Mouse (Mus musculus) limb, embryonic 10.5 days (tissue): ENCODE measurements around the gene Ninj1. TPM values are rescaled to one million over a fixed set of nuclear protein-coding genes. Genes with fewer than 3 reads are reported as not detected.

Source experiments
- DNase-seq: peaks from one replicate; pipeline ENCODE4 v3.0.0-alpha.2; 2017; ENCODE audit warnings: low spot score
- H3K27ac ChIP-seq: fragments of 300-500 bp; sonication (generic); 2 replicates; pipeline ENCODE4 v1.5.1; 2016; ENCODE audit warnings: mild to moderate bottlenecking
- H3K27me3 ChIP-seq: fragments of 300-500 bp; sonication (generic); 2 replicates; pipeline ENCODE4 v1.6.1; 2016; ENCODE audit warnings: low read depth, mild to moderate bottlenecking; ENCODE audit not compliant: poor library complexity, severe bottlenecking
- H3K36me3 ChIP-seq: fragments of 300-500 bp; sonication (generic); 2 replicates; pipeline ENCODE4 v1.6.1; 2016; ENCODE audit warnings: mild to moderate bottlenecking, moderate library complexity
- H3K4me1 ChIP-seq: fragments of 300-500 bp; sonication (generic); 2 replicates; pipeline ENCODE4 v1.6.1; 2016
- H3K4me3 ChIP-seq: fragments of 300-500 bp; sonication (generic); 2 replicates; pipeline ENCODE4 v1.5.1; 2016; ENCODE audit warnings: mild to moderate bottlenecking, moderate library complexity
- H3K9me3 ChIP-seq: fragments of 300-500 bp; sonication (generic); replicated peaks from 2 replicates; pipeline ENCODE4 v1.6.1; 2016; ENCODE audit warnings: mild to moderate bottlenecking
- WGBS: fragments of 180-500 bp; shearing (Covaris S2); methylation state at CpG from one replicate; pipeline ENCODE4 v1.1.7; 2016; 5-methylcytosine and 5-hydroxymethylcytosine counted together
- polyA plus RNA-seq: library from polyadenylated mRNA; unstranded; fragments of >200 nt; fragmentation: Nextera tagmentation; extraction: Ambion mirVana; gene quantifications from 2 replicates; pipeline ENCODE4 v1.2.1, GENCODE M21; 2016

Ninj1 gene
- polyA plus RNA-seq: 22.2 and 23.3 TPM in 2 replicates

DNA sequence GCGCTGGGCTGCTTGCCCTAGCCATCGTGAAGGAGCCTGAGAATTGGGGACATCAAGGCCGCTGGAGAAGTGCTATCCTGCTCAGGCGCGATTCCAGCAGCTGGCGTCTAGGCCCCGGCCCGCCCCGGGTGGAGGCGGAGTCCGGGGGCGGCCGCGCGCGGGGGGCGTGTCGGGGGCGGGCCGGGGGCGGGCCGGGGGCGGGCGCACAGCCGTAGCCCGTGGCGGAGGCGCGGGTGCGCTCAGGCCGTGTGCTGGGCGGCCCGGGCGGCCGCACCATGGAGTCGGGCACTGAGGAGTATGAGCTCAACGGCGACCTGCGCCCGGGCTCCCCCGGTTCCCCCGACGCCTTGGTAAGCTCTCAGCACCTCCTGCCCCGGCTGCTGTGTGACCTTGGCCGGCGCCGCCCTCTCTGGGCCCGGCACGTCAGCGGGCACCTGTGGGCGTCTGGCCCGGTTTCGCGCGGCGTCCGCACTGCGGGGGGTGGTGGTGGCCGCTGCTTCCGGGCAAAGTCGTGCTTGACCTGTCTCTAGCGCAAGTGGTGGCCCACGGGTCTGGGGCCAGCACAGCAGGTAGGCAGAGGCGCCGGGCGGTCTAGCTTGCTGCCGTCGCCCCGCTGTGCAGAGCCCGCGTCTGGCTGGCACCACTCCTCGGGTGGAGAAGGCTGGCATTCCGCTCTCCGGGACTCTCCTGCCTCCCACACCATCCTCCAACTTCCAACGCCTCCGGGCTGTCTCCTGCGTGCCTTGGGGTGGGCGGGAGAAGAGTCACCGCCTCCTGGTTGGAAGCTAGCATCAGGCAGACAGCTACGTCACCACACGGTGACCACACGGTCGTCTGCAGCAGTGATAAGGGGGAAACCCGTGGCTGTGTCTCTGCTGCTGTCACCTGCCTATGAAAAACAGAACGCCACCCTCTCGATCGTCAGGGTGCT, at the start of gene Ninj1:
Gene Ninj1, plus strand, starts transcription at position 198 of the 931 bp plus-strand sequence.
- Histone ChIP-seq H3K36me3 (no peaks in the 10 kb centered on the region), H3K9me3 (no peaks in the 10 kb centered on the region), H3K27me3 (0 out of 2 replicates have a peak, but pooled peaks cover 10% of the 10 kb centered on the region), H3K27ac (peak within 1 kb of the TSS; percentile 85), H3K4me3 (peak within 1 kb of the TSS; percentile 83), H3K4me1 (peaks cover 57% of the 10 kb centered on the region)
- whole genome bisulfite sequencing: under 1% methylated on average over 85 of the region's 87 CpGs
- peak; percentile 89 for DNase-seq

DNA sequence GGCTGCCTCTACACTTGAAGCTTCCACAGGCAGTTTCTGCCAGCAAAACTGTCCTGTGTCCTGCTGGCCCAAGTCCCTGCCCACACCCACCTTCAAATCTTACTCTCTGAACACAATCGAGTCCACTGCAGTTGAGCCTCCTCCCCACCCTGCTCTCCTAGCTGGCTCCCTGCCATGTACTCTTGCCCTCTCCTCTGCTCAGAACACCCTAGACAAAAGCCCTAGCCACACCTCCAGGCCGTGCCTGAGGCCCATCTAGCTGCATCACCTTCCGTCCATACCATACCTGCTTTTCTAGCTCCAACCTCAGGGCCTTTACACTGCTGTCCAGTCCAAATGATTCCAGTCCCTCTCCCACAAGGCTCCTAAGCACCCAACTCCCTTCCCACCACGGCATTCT, 46.7 kb upstream of the Ninj1 start:
- Histone ChIP-seq H3K4me1 (no peaks in the 10 kb centered on the region), H3K36me3 (no peaks in the 10 kb centered on the region), H3K9me3 (no peaks in the 10 kb centered on the region), H3K27ac (no peak overlapping the region), H3K27me3 (peaks cover 29% of the 10 kb centered on the region), H3K4me3 (no peak overlapping the region)
- DNase-seq: no peak
- WGBS: 89% methylated on average over 4 of the region's 4 CpGs

DNA sequence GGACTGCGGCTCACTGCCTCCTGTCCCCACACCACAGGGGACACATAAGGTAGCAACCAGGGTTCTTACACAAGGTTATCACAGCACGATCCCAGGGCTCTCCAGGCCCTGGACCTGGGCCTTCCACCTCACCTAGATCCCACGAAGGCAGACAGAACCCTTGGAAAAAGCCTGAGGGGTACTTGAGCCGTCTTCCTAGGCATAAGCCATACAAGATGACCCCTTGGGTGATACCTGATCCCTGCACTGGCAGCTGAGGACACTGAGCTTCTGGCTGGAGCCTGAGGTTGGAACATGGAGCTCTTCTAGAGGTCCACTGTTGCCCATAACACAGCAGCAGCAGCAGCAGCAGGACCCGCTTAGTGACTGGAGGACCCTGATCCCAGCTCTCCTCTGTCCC, 44.9 kb upstream of the Ninj1 start:
- H3K27me3 ChIP-seq: peaks cover 47% of the 10 kb centered on the region
- no peak overlapping the region for H3K27ac ChIP-seq
- 82% methylated on average over 5 of the region's 5 CpGs for WGBS
- H3K36me3 ChIP-seq: no peaks in the 10 kb centered on the region
- H3K4me3 ChIP-seq: no peak overlapping the region
- DNase-seq: no peak
- H3K9me3 ChIP-seq: no peaks in the 10 kb centered on the region
- H3K4me1 ChIP-seq: peaks cover 15% of the 10 kb centered on the region

DNA sequence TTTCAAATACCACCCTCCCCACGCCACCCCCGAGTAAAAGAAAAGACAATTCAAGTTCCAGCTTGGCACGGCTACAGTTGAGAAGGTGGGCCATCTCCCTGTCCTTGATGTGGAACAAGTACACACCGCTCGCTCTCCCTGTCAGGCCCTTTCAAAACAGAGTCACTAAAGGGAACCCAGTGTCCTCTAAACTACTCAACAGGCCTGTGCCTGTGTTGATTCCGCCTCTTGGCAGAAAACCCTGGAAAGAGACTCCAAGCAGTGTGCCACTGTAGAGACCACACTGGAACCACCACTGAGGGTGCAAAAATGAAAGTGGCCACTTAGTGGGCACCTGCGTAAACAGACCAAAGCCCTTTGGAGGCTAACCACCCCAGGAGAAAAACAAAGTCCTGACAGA, 44.0 kb upstream of the Ninj1 start:
- Histone ChIP-seq H3K9me3 (no peaks in the 10 kb centered on the region), H3K4me3 (no peak overlapping the region), H3K27me3 (peaks cover 56% of the 10 kb centered on the region), H3K27ac (no peak overlapping the region), H3K4me1 (peaks cover 24% of the 10 kb centered on the region), H3K36me3 (no peaks in the 10 kb centered on the region)
- no peak for DNase-seq
- 91% methylated on average over 7 of the region's 7 CpGs for WGBS

DNA sequence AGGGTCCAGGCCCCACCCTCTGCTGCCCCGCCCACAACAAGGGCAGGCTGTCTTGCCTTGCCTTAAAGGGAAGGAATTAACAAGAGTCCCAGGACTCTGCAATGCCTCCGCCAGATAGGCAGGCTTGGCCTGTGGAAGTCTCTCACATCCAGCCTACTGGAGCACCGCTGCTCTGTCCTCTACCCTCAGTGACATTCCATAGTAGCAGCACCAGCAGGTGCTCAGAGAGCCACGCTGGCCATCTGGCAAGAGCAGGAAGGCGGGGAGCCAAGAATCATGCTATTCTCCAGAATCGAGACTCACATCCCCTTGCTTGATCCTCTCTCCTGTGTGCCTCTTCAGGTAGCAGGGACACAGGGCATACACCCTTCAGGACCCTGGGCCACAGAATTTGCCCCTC, 42.8 kb upstream of the Ninj1 start:
- H3K4me3 ChIP-seq: no peak overlapping the region
- H3K4me1 ChIP-seq: peaks cover 25% of the 10 kb centered on the region

DNA sequence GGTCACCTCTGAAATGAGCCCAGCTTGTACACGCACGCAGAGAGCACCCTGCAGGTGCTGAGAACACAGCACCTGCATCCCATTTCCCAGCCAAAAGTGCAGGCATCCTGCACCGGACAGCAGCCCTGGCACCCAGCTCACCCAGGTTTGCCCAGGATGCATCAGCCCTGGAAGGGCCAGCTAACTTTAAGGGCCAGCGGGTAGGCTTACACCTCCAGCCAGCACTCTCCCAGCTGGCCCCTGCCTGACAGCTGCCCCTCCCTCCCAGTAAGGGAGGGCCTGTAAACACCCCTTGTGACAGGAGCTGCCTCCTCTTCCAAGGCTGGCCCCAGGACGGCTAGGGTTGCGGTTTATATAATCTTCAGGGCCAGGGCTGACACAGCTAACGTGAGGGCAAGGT, 41.9 kb upstream of the Ninj1 start:
- no peaks in the 10 kb centered on the region for H3K9me3 ChIP-seq
- no peak overlapping the region for H3K27ac ChIP-seq
- no peak overlapping the region for H3K4me3 ChIP-seq
- peaks cover 25% of the 10 kb centered on the region for H3K4me1 ChIP-seq
- H3K36me3 ChIP-seq: no peaks in the 10 kb centered on the region
- peaks cover 77% of the 10 kb centered on the region for H3K27me3 ChIP-seq
- 26% methylated on average over 7 of the region's 7 CpGs for WGBS
- peak; percentile 36 for DNase-seq

More for the DNA sequence above, 42.8 kb upstream of the Ninj1 start:
- Histone ChIP-seq H3K27me3 (peaks cover 68% of the 10 kb centered on the region), H3K36me3 (no peaks in the 10 kb centered on the region), H3K27ac (no peak overlapping the region), H3K9me3 (no peaks in the 10 kb centered on the region)
- DNase-seq: no peak
- 57% methylated on average over 6 of the region's 6 CpGs for WGBS

DNA sequence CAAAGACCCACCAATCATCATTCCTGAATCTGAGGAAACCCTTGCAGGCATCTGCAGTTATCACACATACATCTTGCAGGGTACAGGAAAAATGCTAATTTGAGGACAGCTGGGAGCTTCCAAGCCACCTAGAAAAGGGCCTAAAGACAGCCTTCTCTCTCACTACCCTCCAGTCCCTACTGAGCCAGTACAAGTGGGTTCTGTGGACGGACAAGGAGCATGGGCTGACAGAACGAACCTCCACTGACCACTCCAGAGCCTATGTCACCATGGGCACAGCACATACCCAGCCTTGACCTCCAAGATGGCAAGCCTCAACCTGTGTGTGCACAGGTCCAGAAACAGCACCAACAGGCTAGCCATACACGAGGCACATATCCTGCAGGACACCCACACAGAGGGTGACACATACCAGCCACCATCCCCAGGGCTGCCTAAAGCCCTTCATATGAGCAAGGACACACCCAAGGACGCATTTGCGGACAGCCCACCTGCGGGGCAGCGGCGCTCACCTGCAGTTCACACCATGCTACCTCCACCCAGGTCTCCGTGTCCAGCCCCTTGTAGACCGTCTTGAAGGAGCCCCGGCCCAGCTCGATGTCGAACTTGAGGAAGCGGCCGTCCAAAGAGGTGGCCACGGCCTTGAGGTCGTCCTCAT, 41.1 kb upstream of the Ninj1 start:
- DNase-seq: peak; percentile 53
- peak overlapping the region; percentile 68 for H3K4me3 ChIP-seq
- H3K9me3 ChIP-seq: no peaks in the 10 kb centered on the region
- no peaks in the 10 kb centered on the region for H3K36me3 ChIP-seq
- peaks cover 25% of the 10 kb centered on the region for H3K4me1 ChIP-seq
- 21% methylated on average over 17 of the region's 17 CpGs for WGBS
- H3K27me3 ChIP-seq: peaks cover 85% of the 10 kb centered on the region
- no peak overlapping the region for H3K27ac ChIP-seq

DNA sequence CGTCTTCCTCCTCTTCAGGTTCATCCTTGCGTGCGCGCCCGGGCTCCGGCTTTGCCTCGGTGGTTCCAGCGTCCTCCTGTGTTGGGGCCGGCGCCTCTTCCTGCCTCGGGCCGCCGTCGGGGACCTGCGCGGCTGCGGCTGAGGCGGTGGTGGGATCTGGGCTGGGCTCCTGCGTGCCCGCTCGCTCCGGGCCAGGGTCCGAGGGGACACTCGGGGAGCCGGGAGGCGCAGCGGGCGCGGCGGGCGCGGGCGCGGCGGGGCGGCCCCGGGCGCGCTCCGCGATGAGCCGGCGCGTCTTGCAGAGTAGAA, 40.6 kb upstream of the Ninj1 start:
- no peak for DNase-seq
- peak overlapping the region; percentile 68 for H3K4me3 ChIP-seq
- WGBS: under 1% methylated on average over 30 of the region's 44 CpGs
- no peaks in the 10 kb centered on the region for H3K36me3 ChIP-seq
- peaks cover 25% of the 10 kb centered on the region for H3K4me1 ChIP-seq
- H3K27me3 ChIP-seq: peaks cover 87% of the 10 kb centered on the region
- H3K27ac ChIP-seq: peak overlapping the region; percentile 46
- H3K9me3 ChIP-seq: no peaks in the 10 kb centered on the region

DNA sequence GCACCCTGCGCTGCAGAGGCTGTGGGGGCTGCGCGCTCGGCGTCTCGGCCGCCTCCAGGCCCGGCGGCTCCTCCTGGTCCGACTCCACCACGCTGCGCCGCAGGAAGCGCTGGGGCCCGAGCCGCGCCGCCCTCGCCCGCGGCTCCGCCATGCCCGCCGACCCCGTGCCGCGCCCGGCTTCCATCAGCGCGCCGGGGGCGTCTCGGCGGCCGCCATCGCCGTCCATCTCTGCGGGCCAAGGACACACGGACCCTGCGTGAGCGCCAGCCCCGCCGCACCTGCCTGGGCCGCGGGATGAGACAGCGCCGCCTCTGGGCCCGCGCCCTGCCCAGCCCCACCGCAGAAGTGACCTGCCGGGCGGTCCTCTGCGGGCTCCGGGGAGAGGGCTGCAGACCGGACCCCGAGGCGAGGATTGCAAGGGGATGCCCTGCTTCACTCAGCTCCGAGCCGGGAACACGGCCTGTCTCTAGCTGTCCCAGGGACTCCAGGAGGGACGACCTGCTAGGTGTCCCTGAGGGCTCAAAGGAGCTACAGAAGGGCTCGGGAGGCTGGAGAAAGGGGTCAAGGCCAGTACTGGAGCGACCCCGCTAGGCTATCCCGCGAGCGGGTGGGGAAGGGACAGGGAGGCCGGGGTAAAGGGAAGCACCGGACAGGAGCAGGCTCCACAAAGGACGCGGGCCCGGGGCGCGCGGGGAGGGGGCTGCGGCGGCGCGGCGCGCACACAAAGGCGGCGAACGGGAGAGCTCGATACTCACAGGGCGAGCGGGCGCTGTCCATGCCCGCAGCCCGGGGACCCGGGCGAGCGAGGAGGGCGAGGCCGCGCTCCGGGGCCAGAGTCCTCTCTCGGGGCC, 40.1 kb upstream of the Ninj1 start:
- no peaks in the 10 kb centered on the region for H3K9me3 ChIP-seq
- WGBS: under 1% methylated on average over 89 of the region's 98 CpGs
- peaks cover 87% of the 10 kb centered on the region for H3K27me3 ChIP-seq
- DNase-seq: peak; percentile 79
- peak overlapping the region; percentile 68 for H3K4me3 ChIP-seq
- H3K27ac ChIP-seq: peak overlapping the region; percentile 46
- H3K36me3 ChIP-seq: no peaks in the 10 kb centered on the region
- peaks cover 25% of the 10 kb centered on the region for H3K4me1 ChIP-seq

DNA sequence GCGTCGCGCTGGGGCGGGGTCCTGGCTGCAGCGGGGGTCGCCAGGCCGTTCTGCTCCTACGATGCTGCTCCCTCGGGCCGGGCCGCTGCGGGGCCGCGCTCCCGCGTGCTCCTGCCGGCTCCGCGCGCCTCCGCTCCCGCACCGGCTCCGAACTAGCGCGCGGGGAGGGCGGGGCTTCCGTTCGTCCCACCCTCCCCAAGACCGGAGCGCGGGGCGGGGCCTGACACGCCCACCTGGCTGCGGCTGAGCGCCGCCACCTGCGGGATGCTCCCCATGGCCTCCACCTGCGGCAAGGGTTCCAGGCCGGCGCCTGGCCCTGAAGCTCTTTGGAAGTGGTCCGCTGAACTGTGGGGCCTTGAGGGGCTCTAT, 39.4 kb upstream of the Ninj1 start, which contains the start of gene Wnk2:
Gene Wnk2, minus strand, starts transcription at position 157 of the 369 bp plus-strand sequence.
- WGBS: under 1% methylated on average over 43 of the region's 43 CpGs
- DNase-seq: no peak
- H3K27ac ChIP-seq: peak within 1 kb of the TSS; percentile 46
- peaks cover 25% of the 10 kb centered on the region for H3K4me1 ChIP-seq
- H3K9me3 ChIP-seq: no peaks in the 10 kb centered on the region
- peak within 1 kb of the TSS; percentile 68 for H3K4me3 ChIP-seq
- peaks cover 83% of the 10 kb centered on the region for H3K27me3 ChIP-seq
- no peaks in the 10 kb centered on the region for H3K36me3 ChIP-seq

DNA sequence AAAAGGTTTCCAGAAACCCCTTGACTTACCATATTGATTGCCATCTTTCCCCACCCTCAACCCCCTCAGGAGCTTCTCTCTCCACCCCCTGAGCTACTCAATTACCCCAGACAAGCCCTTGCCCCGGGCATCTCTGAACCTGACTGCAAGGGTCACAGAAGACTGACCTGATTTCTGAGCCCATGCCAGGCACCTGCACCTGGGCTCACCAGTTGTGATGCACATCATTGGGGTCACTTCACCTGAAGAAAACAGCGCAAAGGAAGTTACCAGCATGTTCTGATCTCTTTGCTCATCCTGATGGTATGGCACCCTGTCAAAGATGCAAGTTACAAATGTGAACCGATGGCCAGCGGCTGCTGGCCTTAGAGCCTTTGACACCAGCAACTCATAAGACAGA, 38.6 kb upstream of the Ninj1 start:
- no peak overlapping the region for H3K27ac ChIP-seq
- no peaks in the 10 kb centered on the region for H3K9me3 ChIP-seq
- peaks cover 77% of the 10 kb centered on the region for H3K27me3 ChIP-seq
- H3K4me1 ChIP-seq: peaks cover 25% of the 10 kb centered on the region
- WGBS: 72% methylated on average over 4 of the region's 4 CpGs
- no peak for DNase-seq
- no peak overlapping the region for H3K4me3 ChIP-seq
- H3K36me3 ChIP-seq: no peaks in the 10 kb centered on the region

DNA sequence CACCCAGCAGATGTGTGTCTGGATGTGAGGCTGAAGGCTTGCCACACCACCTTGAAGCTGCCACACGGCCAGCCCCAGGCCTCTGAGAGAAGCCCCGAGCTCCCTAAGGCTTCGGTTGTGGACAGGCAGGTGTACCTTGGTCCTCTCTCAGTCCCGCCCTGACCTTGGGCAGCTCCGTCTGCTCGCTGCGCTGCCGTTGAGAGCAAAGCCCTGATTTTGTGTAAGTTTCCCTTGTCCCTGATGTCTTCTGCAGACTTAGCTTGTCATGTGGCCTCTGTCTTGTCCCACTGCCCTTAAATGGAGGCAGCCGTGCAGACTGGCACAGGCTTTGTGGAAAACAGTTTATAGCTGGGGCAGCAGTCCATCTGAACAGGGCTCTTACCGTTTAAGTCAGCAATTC, 33.3 kb upstream of the Ninj1 start:
- Histone ChIP-seq H3K27me3 (peaks cover 23% of the 10 kb centered on the region), H3K9me3 (0 out of 2 replicates have a peak, but pooled peaks cover 3% of the 10 kb centered on the region), H3K4me1 (no peaks in the 10 kb centered on the region), H3K27ac (no peak overlapping the region), H3K4me3 (no peak overlapping the region), H3K36me3 (no peaks in the 10 kb centered on the region)
- 84% methylated on average over 10 of the region's 10 CpGs for WGBS
- no peak for DNase-seq
